Mouse (Mus musculus): ENCODE measurements around the gene Trim44. TPM values are rescaled to one million over a fixed set of nuclear protein-coding genes. Genes with fewer than 3 reads are reported as not detected.

Gene Trim44
- polyA plus RNA-seq, 1 experiment from 2014 or later: 88.6 TPM

DNA sequence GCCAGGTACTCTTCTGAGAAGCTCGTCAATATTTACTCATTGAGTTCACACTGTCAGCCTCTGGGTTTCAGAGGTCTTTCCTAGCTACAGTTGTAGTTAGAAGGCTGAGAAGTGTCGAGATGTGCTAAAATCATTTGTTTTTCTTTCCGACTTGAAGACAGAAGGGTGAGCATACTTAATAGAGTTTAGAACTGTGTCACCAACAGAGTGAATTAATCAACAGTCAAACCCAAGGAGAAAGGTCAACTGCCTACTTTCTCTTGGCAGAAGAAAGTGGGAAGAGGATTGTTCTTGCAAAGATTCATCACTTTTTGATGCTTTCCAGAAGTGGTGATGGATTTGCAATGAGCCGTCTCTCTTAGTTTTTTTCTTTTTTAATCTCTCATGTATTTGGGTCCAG is 39.2 kb upstream of the Trim44 start:
- DNase-seq (ENCODE audit: low read depth, low spot score) (no peak), ATAC-seq (no peak)
- no peaks in the 10 kb centered on the region for H3K27me3 ChIP-seq
- TF ChIP-seq CTCF (IDR thresholded peaks at IDR 0.05): no peak
- ChIA-PET CTCF (no interaction called here), POLR2A (no interaction called here)
- in situ Hi-C loops (cut with MboI; ENCODE audit: low pct_unique_long_range_greater_than_20kb): loop anchor here (5.0 kb wide), 1 partner anchor 40 kb away; the partner anchor contains the start of gene Trim44

DNA sequence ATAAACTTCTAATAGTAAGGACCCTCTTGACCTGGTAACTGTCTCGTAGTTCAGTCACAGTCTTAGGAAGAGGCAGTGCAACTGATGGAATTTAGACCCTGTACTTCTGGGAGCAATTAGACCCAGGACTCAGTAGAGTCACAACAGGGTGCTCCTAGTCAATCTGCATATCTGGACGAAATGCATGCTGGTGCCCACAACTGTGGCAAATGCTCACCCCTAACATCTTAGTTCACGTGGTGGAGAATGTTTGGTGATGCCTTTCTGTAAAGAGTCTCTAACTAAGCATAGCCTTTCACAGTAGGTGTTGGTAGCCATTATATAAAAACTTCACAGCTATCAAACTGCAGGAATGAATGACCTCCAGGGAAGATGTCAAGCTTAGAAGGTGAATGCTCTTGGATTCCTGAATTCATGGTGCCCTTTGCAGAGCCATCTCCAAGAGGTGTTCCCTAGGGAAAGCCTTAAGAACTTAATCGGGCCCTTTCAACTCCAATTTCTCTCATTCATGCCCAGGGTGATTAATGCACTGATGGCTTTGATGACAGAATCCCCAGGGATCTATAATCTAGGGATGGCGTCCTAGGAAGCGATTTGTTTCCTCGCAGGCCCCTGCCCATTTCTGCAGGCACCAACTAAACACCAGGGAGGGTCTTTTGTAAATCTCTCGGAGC is 29.9 kb upstream of the Trim44 start:
- CTCF ChIA-PET: no interaction called here
- DNase-seq (ENCODE audit: low read depth, low spot score): no peak
- POLR2A ChIA-PET: interaction anchor here (0.6 kb wide), 1 partner anchor 62 kb away, joined by 13 read pairs; no protein-coding TSS in a partner anchor
- no peak for ATAC-seq
- H3K27me3 ChIP-seq: peaks cover 6% of the 10 kb centered on the region
- in situ Hi-C loops (cut with MboI; ENCODE audit: low pct_unique_long_range_greater_than_20kb): no loop called here
- TF ChIP-seq CTCF (IDR thresholded peaks at IDR 0.05): no peak

- ChIA-PET CTCF (no interaction called here), POLR2A (no interaction called here)
- in situ Hi-C loops (cut with MboI; ENCODE audit: low pct_unique_long_range_greater_than_20kb): no loop called here
- ATAC-seq (no peak), DNase-seq (ENCODE audit: low read depth, low spot score) (no peak)
- peaks cover 9% of the 10 kb centered on the region for H3K27me3 ChIP-seq
- no peak for TF ChIP-seq CTCF (IDR thresholded peaks at IDR 0.05)
These were observed 26.3 kb upstream of the Trim44 start for GRCm38 (mm10) chr2:102433879-102434278.

- in situ Hi-C loops (cut with MboI; ENCODE audit: low pct_unique_long_range_greater_than_20kb): no loop called here
- H3K27me3 ChIP-seq: peaks cover 3% of the 10 kb centered on the region
- no peak for ATAC-seq
- no peak for TF ChIP-seq CTCF (IDR thresholded peaks at IDR 0.05)
- POLR2A ChIA-PET: interaction anchor here (0.7 kb wide), 1 partner anchor 303 kb away, joined by 3 read pairs; no protein-coding TSS in a partner anchor
- DNase-seq (ENCODE audit: low read depth, low spot score): no peak
- CTCF ChIA-PET: no interaction called here
These were observed 23.5 kb upstream of the Trim44 start for GRCm38 (mm10) chr2:102431084-102431483.

DNA sequence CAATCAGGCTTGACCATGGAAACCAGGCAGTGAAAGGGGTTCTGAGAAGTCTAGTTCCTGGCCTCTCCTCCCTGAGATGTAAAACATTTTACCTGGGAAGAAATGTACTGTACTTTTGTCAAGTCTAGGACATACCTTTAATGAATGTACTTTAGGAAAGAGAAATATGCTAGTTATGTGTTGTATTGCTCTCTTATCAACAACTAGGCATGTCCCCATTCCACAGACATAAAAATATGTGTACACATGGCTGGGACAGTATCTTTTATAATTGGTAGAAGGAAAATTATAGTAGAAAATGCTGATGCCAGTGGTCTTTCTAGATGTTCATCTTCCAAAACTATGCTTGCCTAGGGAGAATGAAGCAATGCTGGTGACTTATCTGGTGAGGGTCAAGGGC is 20.3 kb upstream of the Trim44 start:
- ChIA-PET POLR2A (no interaction called here), CTCF (no interaction called here)
- H3K27me3 ChIP-seq: peaks cover 10% of the 10 kb centered on the region
- TF ChIP-seq CTCF (IDR thresholded peaks at IDR 0.05): no peak
- DNase-seq (ENCODE audit: low read depth, low spot score) (no peak), ATAC-seq (no peak)
- in situ Hi-C loops (cut with MboI; ENCODE audit: low pct_unique_long_range_greater_than_20kb): no loop called here

- CTCF ChIA-PET: no interaction called here
- ATAC-seq (no peak), DNase-seq (ENCODE audit: low read depth, low spot score) (no peak)
- POLR2A ChIA-PET: no interaction called here
- H3K27me3 ChIP-seq: peaks cover 10% of the 10 kb centered on the region
- no peak for TF ChIP-seq CTCF (IDR thresholded peaks at IDR 0.05)
- in situ Hi-C loops (cut with MboI; ENCODE audit: low pct_unique_long_range_greater_than_20kb): no loop called here
These were observed 18.8 kb upstream of the Trim44 start for GRCm38 (mm10) chr2:102426434-102426833.

DNA sequence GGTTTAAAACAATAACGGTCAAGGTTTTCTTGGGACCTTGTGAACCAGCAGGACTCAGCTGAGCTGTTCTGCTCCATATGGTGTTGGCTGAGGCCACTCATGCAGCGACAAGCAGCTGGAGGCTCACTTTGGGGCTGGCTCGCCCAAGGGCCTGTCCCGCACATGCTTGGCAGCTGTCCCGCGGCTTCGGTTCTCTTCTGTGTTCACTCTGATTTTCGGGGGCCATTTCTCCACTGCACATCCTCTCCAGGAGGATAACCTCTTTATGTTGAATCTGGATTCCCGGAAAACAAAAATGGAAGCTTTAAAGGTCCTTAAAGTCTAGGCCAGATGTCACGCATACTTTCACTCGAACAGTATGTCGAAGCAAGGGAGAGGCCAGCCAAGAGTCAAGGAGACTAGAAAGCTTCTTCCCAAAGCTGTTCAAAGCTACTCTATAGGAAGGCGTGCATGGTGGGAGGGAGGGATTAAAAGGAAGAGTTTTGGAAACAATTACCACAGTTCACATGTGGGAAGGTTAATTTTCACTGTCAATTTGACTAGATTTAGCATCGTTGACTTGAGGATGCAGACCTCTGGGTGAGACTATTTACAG is 8.6 kb upstream of the Trim44 start:
- ChIA-PET POLR2A (no interaction called here), CTCF (no interaction called here)
- DNase-seq (ENCODE audit: low read depth, low spot score) (no peak), ATAC-seq (no peak)
- H3K27me3 ChIP-seq: no peaks in the 10 kb centered on the region
- in situ Hi-C loops (cut with MboI; ENCODE audit: low pct_unique_long_range_greater_than_20kb): no loop called here
- no peak for TF ChIP-seq CTCF (IDR thresholded peaks at IDR 0.05)

- ChIA-PET CTCF (no interaction called here), POLR2A (interaction anchor here (0.5 kb wide), 1 partner anchor 28 kb away, joined by 3 read pairs; no protein-coding TSS in a partner anchor)
- no peak for TF ChIP-seq CTCF (IDR thresholded peaks at IDR 0.05)
- H3K27me3 ChIP-seq: no peaks in the 10 kb centered on the region
- no peak for DNase-seq (ENCODE audit: low read depth, low spot score)
- in situ Hi-C loops (cut with MboI; ENCODE audit: low pct_unique_long_range_greater_than_20kb): no loop called here
- ATAC-seq: no peak
These were observed 5.1 kb upstream of the Trim44 start for GRCm38 (mm10) chr2:102412738-102413137.

DNA sequence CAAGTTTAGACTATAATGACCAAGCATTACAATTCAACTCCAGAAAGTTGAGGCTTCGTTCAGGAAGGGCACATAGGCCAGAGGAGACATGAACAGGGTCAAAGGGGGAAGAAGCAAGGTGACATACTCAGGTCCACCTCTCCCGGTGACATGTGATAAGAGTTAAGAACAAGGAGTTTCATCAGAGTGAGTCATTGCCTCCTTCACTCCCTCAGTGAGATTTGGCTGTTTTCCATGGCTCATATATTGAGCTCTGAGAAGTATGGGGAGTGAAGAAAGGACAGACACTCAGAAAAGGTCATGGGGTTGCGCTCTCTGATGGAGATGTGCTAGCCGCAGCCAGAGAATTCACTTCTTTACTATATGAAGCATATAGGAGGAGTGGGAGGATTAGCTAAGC is 3.0 kb upstream of the Trim44 start:
- no peak for TF ChIP-seq CTCF (IDR thresholded peaks at IDR 0.05)
- POLR2A ChIA-PET: no interaction called here
- no peak for ATAC-seq
- in situ Hi-C loops (cut with MboI; ENCODE audit: low pct_unique_long_range_greater_than_20kb): no loop called here
- CTCF ChIA-PET: interaction anchor here (0.9 kb wide), 1 partner anchor 15 kb away, joined by 3 read pairs; no protein-coding TSS in a partner anchor
- no peak for DNase-seq (ENCODE audit: low read depth, low spot score)
- no peaks in the 10 kb centered on the region for H3K27me3 ChIP-seq

GRCm38 (mm10) chr2:102409741-102410140 is 2.1 kb upstream of the Trim44 start:
- DNase-seq (ENCODE audit: low read depth, low spot score): no peak
- CTCF ChIA-PET: no interaction called here
- no peak for ATAC-seq
- H3K27me3 ChIP-seq: no peaks in the 10 kb centered on the region
- POLR2A ChIA-PET: interaction anchor here (0.7 kb wide), 1 partner anchor 625 kb away, joined by 4 read pairs; no protein-coding TSS in a partner anchor
- in situ Hi-C loops (cut with MboI; ENCODE audit: low pct_unique_long_range_greater_than_20kb): loop anchor here (5.0 kb wide), 1 partner anchor 38 kb away; no protein-coding TSS in a partner anchor
- TF ChIP-seq CTCF (IDR thresholded peaks at IDR 0.05): no peak
